Mouse (Mus musculus): Measurements from ENCODE around the gene Naxd. TPM values are rescaled to one million over a fixed set of nuclear protein-coding genes. Genes with fewer than 3 reads are reported as not detected.
A peak's percentile ranks its signal among the peaks of the same experiment; 100 is the strongest.

Gene Naxd
- polyA plus RNA-seq, 1 experiment from 2014 or later, result 95.1 TPM

GRCm38 (mm10) chr8:11457981-11458836, 39.1 kb upstream of the Naxd start:
- H3K4me1 ChIP-seq (ENCODE audit: control insufficient read depth, insufficient read depth, low read length), result peaks cover 17% of the 10 kb centered on the region
- no peak for DNase-seq (ENCODE audit: low spot score)
- H3K4me2 ChIP-seq (ENCODE audit: low read depth, low read length), result no peak overlapping the region
- H3K27me3 ChIP-seq (replicated peaks; ENCODE audit: control insufficient read depth, insufficient read depth, low read length), result no peaks in the 10 kb centered on the region
- H3K9me3 ChIP-seq (ENCODE audit: control insufficient read depth, low read length), result no peaks in the 10 kb centered on the region
- no peak overlapping the region for H3K27ac ChIP-seq (replicated peaks; ENCODE audit: low read depth, low read length)
- 30% methylated on average over 12 of the region's 12 CpGs for WGBS
- H3K4me3 ChIP-seq (ENCODE audit: low read depth, low read length), result no peak overlapping the region
- no peaks in the 10 kb centered on the region for H3K36me3 ChIP-seq (ENCODE audit: control insufficient read depth, insufficient read depth, low read length)
- no peak for ATAC-seq (ENCODE audit: low read depth)
- H3K9ac ChIP-seq (ENCODE audit: low read depth, low read length), result no peak overlapping the region

GRCm38 (mm10) chr8:11459016-11459415, 38.3 kb upstream of the Naxd start:
- DNase-seq (ENCODE audit: low spot score) (peak; percentile 52), ATAC-seq (ENCODE audit: low read depth) (peak; percentile 13; the same call in 1 of the 2 replicates)
- Histone ChIP-seq H3K4me1 (ENCODE audit: control insufficient read depth, insufficient read depth, low read length) (peaks cover 16% of the 10 kb centered on the region), H3K9ac (ENCODE audit: low read depth, low read length) (no peak overlapping the region), H3K4me2 (ENCODE audit: low read depth, low read length) (no peak overlapping the region), H3K27me3 (replicated peaks; ENCODE audit: control insufficient read depth, insufficient read depth, low read length) (no peaks in the 10 kb centered on the region), H3K36me3 (ENCODE audit: control insufficient read depth, insufficient read depth, low read length) (no peaks in the 10 kb centered on the region), H3K9me3 (ENCODE audit: control insufficient read depth, low read length) (no peaks in the 10 kb centered on the region), H3K4me3 (ENCODE audit: low read depth, low read length) (no peak overlapping the region), H3K27ac (replicated peaks; ENCODE audit: low read depth, low read length) (no peak overlapping the region)
- 9% methylated on average over 5 of the region's 5 CpGs for WGBS

GRCm38 (mm10) chr8:11460934-11461333, 36.4 kb upstream of the Naxd start:
- no peaks in the 10 kb centered on the region for H3K9me3 ChIP-seq (ENCODE audit: control insufficient read depth, low read length)
- H3K27ac ChIP-seq (replicated peaks; ENCODE audit: low read depth, low read length), result no peak overlapping the region
- H3K27me3 ChIP-seq (replicated peaks; ENCODE audit: control insufficient read depth, insufficient read depth, low read length), result no peaks in the 10 kb centered on the region
- H3K4me3 ChIP-seq (ENCODE audit: low read depth, low read length), result no peak overlapping the region
- H3K4me1 ChIP-seq (ENCODE audit: control insufficient read depth, insufficient read depth, low read length), result peaks cover 16% of the 10 kb centered on the region
- no peak overlapping the region for H3K4me2 ChIP-seq (ENCODE audit: low read depth, low read length)
- DNase-seq (ENCODE audit: low spot score) (peak; percentile 74), ATAC-seq (ENCODE audit: low read depth) (no peak)
- no peaks in the 10 kb centered on the region for H3K36me3 ChIP-seq (ENCODE audit: control insufficient read depth, insufficient read depth, low read length)
- WGBS, result 8% methylated on average over 2 of the region's 2 CpGs
- no peak overlapping the region for H3K9ac ChIP-seq (ENCODE audit: low read depth, low read length)

DNA sequence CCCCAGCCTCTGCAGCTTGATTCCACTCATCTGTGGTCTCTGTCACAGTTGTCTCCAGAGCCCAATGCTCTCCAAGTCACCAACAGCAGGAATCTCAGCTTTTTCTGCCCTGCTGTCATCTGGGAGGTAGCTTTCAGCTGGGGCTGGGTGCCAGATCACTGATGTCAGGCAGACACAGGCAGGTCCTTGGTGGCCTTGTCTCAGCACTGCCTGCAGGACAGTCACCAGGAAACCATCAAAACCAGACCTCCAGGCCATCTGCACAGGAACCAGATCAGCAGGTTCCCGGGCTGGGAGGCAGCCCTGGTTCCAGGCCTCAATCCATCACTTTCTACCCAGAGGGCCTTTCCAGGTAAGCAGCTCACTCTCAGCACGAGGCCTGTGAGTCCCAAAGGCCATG, 35.5 kb upstream of the Naxd start:
- Histone ChIP-seq H3K27ac (replicated peaks; ENCODE audit: low read depth, low read length) (no peak overlapping the region), H3K9ac (ENCODE audit: low read depth, low read length) (no peak overlapping the region), H3K4me2 (ENCODE audit: low read depth, low read length) (no peak overlapping the region), H3K4me3 (ENCODE audit: low read depth, low read length) (no peak overlapping the region), H3K27me3 (replicated peaks; ENCODE audit: control insufficient read depth, insufficient read depth, low read length) (no peaks in the 10 kb centered on the region), H3K4me1 (ENCODE audit: control insufficient read depth, insufficient read depth, low read length) (peaks cover 16% of the 10 kb centered on the region), H3K9me3 (ENCODE audit: control insufficient read depth, low read length) (no peaks in the 10 kb centered on the region), H3K36me3 (ENCODE audit: control insufficient read depth, insufficient read depth, low read length) (no peaks in the 10 kb centered on the region)
- no peak for ATAC-seq (ENCODE audit: low read depth)
- no peak for DNase-seq (ENCODE audit: low spot score)
- WGBS, result 40% methylated on average over 2 of the region's 2 CpGs

- H3K27ac ChIP-seq (replicated peaks; ENCODE audit: low read depth, low read length), result no peak overlapping the region
- no peak overlapping the region for H3K9ac ChIP-seq (ENCODE audit: low read depth, low read length)
- no peaks in the 10 kb centered on the region for H3K9me3 ChIP-seq (ENCODE audit: control insufficient read depth, low read length)
- WGBS, result 93% methylated on average over 4 of the region's 4 CpGs
- ATAC-seq (ENCODE audit: low read depth) (no peak), DNase-seq (ENCODE audit: low spot score) (no peak)
- peaks cover 15% of the 10 kb centered on the region for H3K4me1 ChIP-seq (ENCODE audit: control insufficient read depth, insufficient read depth, low read length)
- no peaks in the 10 kb centered on the region for H3K36me3 ChIP-seq (ENCODE audit: control insufficient read depth, insufficient read depth, low read length)
- no peak overlapping the region for H3K4me3 ChIP-seq (ENCODE audit: low read depth, low read length)
- H3K27me3 ChIP-seq (replicated peaks; ENCODE audit: control insufficient read depth, insufficient read depth, low read length), result no peaks in the 10 kb centered on the region
- no peak overlapping the region for H3K4me2 ChIP-seq (ENCODE audit: low read depth, low read length)
Measured at GRCm38 (mm10) chr8:11462641-11463040, 34.7 kb upstream of the Naxd start.

DNA sequence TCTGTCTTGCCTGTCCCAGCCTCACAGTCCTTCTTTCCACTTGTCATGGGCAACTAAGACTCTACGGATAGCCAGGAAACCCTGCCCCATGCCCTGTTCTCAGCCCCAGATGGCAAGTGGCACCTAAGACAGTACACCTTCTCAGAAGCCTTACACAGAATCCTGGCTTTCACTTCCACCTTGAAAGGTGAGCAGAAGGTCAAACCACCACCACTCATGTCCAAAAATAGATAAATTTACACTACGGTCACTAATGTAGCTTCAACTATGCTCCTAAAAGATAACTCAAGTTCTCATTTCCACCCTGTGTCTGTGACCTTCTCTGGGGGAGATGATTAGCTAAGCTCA, 33.8 kb upstream of the Naxd start:
- no peak overlapping the region for H3K9ac ChIP-seq (ENCODE audit: low read depth, low read length)
- 96% methylated on average over 2 of the region's 2 CpGs for WGBS
- no peak overlapping the region for H3K4me2 ChIP-seq (ENCODE audit: low read depth, low read length)
- H3K4me1 ChIP-seq (ENCODE audit: control insufficient read depth, insufficient read depth, low read length), result peaks cover 9% of the 10 kb centered on the region
- DNase-seq (ENCODE audit: low spot score), result no peak
- ATAC-seq (ENCODE audit: low read depth), result no peak
- H3K36me3 ChIP-seq (ENCODE audit: control insufficient read depth, insufficient read depth, low read length), result no peaks in the 10 kb centered on the region
- H3K27me3 ChIP-seq (replicated peaks; ENCODE audit: control insufficient read depth, insufficient read depth, low read length), result no peaks in the 10 kb centered on the region
- H3K27ac ChIP-seq (replicated peaks; ENCODE audit: low read depth, low read length), result no peak overlapping the region
- no peaks in the 10 kb centered on the region for H3K9me3 ChIP-seq (ENCODE audit: control insufficient read depth, low read length)
- no peak overlapping the region for H3K4me3 ChIP-seq (ENCODE audit: low read depth, low read length)

DNA sequence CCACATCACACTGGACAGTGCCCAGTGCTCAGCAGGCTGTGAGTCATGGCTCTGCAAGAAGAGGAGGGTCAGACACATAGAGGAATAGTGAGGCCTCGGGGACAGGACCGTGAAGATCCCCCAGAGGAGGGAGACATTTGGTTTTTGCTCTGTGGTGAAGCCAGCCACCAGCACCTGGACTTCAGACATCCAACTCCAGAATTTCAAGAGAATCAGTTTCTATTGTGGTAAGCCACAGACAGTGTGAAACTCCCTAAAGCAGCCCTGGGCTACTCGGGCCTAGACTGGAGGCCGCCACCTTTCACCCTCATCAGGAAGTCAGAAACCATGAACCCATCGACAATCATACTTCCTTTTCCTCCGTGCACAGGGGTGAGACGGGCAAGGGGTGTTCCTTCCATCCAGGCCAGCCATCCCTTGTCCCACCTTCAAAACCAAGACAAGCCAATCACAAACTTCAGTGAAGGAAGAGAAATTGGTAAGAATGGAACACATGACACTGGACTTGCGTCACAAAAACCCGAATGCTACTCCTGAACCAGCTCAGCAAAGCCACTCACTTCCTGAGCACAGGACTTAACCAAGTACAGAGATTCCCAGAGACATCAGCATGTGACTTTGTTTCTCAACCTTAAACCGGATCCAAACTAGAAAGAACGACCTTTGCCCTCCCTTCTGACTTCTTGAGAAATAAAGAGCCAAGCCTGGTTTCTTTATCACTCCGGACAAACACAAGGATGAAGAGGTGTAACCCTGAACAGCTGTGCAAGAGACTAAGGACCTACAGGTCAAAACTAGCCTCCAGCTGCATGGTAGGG, 33.2 kb upstream of the Naxd start:
- no peak overlapping the region for H3K4me2 ChIP-seq (ENCODE audit: low read depth, low read length)
- H3K4me1 ChIP-seq (ENCODE audit: control insufficient read depth, insufficient read depth, low read length), result peaks cover 3% of the 10 kb centered on the region
- WGBS, result 75% methylated on average over 12 of the region's 12 CpGs
- H3K27me3 ChIP-seq (replicated peaks; ENCODE audit: control insufficient read depth, insufficient read depth, low read length), result no peaks in the 10 kb centered on the region
- ATAC-seq (ENCODE audit: low read depth) (no peak), DNase-seq (ENCODE audit: low spot score) (no peak)
- H3K4me3 ChIP-seq (ENCODE audit: low read depth, low read length), result no peak overlapping the region
- no peak overlapping the region for H3K9ac ChIP-seq (ENCODE audit: low read depth, low read length)
- H3K9me3 ChIP-seq (ENCODE audit: control insufficient read depth, low read length), result no peaks in the 10 kb centered on the region
- H3K27ac ChIP-seq (replicated peaks; ENCODE audit: low read depth, low read length), result no peak overlapping the region
- no peaks in the 10 kb centered on the region for H3K36me3 ChIP-seq (ENCODE audit: control insufficient read depth, insufficient read depth, low read length)

DNA sequence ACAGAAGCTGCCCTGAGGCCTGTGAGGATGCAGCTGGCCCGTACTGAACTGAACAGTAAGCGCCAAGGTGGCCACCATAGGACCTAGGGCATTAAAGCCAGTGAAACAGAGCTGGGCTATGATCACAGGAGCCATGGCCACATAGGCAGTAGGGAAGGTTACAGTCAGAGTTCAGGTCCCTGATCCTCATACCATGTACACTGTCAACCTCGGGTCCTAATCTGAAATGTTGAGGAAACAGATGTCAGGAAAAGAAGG, 32.7 kb upstream of the Naxd start:
- no peak overlapping the region for H3K9ac ChIP-seq (ENCODE audit: low read depth, low read length)
- no peak for ATAC-seq (ENCODE audit: low read depth)
- no peak overlapping the region for H3K27ac ChIP-seq (replicated peaks; ENCODE audit: low read depth, low read length)
- no peak overlapping the region for H3K4me3 ChIP-seq (ENCODE audit: low read depth, low read length)
- H3K27me3 ChIP-seq (replicated peaks; ENCODE audit: control insufficient read depth, insufficient read depth, low read length), result no peaks in the 10 kb centered on the region
- no peaks in the 10 kb centered on the region for H3K9me3 ChIP-seq (ENCODE audit: control insufficient read depth, low read length)
- no peak for DNase-seq (ENCODE audit: low spot score)
- no peak overlapping the region for H3K4me2 ChIP-seq (ENCODE audit: low read depth, low read length)
- no peaks in the 10 kb centered on the region for H3K36me3 ChIP-seq (ENCODE audit: control insufficient read depth, insufficient read depth, low read length)
- 75% methylated on average over 3 of the region's 3 CpGs for WGBS
- no peaks in the 10 kb centered on the region; the same call in 1 of the 2 replicates for H3K4me1 ChIP-seq (ENCODE audit: control insufficient read depth, insufficient read depth, low read length)

All from embryonic facial prominence, embryonic 14.5 days (tissue).